Mouse (Mus musculus): ENCODE data around the gene Cchcr1.

GRCm38 (mm10) chr17:35548636-35549035 lies 31.7 kb downstream of the Cchcr1 start:
- no peak for TF ChIP-seq CTCF (IDR thresholded peaks at IDR 0.05; ENCODE audit: control insufficient read depth, insufficient read depth, insufficient replicate concordance, low read depth, low read length)
- TF ChIP-seq POLR2A (IDR thresholded peaks at IDR 0.05; ENCODE audit: control insufficient read depth, low read depth, low read length), result no peak

Measured in testis, adult 2 months (tissue).